Mouse (Mus musculus) lung, embryonic 14.5 days (tissue): ENCODE results near the gene Hoxb6. TPM values are rescaled to one million over a fixed set of nuclear protein-coding genes. Genes with fewer than 3 reads are reported as not detected.
A peak's percentile ranks its signal among the peaks of the same experiment; 100 is the strongest.

Experiments
- ATAC-seq: fragments of 200-750 bp; cut with Nextera tagmentation; 2 replicates; pipeline ENCODE4 v1.8.0; 2017; ENCODE audit warnings: mild to moderate bottlenecking, moderate TSS enrichment, moderate library complexity; ENCODE audit not compliant: insufficient read depth
- DNase-seq: peaks from one replicate; pipeline ENCODE4 v3.0.0-alpha.2; 2015
- H3K27ac ChIP-seq: fragments of 300-500 bp; sonication (generic); 2 replicates; pipeline ENCODE4 v1.5.1; 2014; ENCODE audit warnings: low read depth, mild to moderate bottlenecking, moderate library complexity
- H3K27me3 ChIP-seq: fragments of 300-500 bp; sonication (generic); 2 replicates; pipeline ENCODE4 v1.6.1; 2014; ENCODE audit warnings: low read length, control low read depth; ENCODE audit not compliant: insufficient read depth
- H3K36me3 ChIP-seq: fragments of 300-500 bp; sonication (generic); 2 replicates; pipeline ENCODE4 v1.6.1; 2014; ENCODE audit warnings: control low read depth; ENCODE audit not compliant: insufficient read depth
- H3K4me1 ChIP-seq: fragments of 300-500 bp; sonication (generic); 2 replicates; pipeline ENCODE4 v1.6.1; 2014; ENCODE audit warnings: antibody characterized with exemption, control low read depth; ENCODE audit not compliant: insufficient read depth
- H3K4me2 ChIP-seq: fragments of 300-500 bp; sonication (generic); 2 replicates; pipeline ENCODE4 v1.6.1; 2014; ENCODE audit warnings: mild to moderate bottlenecking
- H3K4me3 ChIP-seq: fragments of 300-500 bp; sonication (generic); 2 replicates; pipeline ENCODE4 v1.5.1; 2014; ENCODE audit warnings: low read depth, low read length
- H3K9ac ChIP-seq: fragments of 300-500 bp; sonication (generic); 2 replicates; pipeline ENCODE4 v1.6.1; 2014
- H3K9me3 ChIP-seq: fragments of 300-500 bp; sonication (generic); 2 replicates; pipeline ENCODE4 v1.6.1; 2016; ENCODE audit warnings: low read depth, low read length, control low read depth
- CTCF ChIP-seq: IDR thresholded peaks from 2 replicates; pipeline ENCODE4 v1.5.1; 2016; ENCODE audit warnings: antibody characterized with exemption, low read depth
- WGBS: fragments of 180-500 bp; shearing (Covaris S2); extraction: QIAGEN DNeasy Blood & Tissue Kit; methylation state at CpG from one replicate; pipeline ENCODE4 v1.1.7; 2014; 5-methylcytosine and 5-hydroxymethylcytosine counted together
- polyA plus RNA-seq: library from polyadenylated mRNA; unstranded; fragments of >200 nt; fragmentation: Nextera tagmentation; extraction: Ambion mirVana; gene quantifications from 2 replicates; pipeline ENCODE4 v1.2.1, GENCODE M21; 2014

Hoxb6 gene
- polyA plus RNA-seq, 1 experiment from 2014 or later: 24.4 TPM

DNA sequence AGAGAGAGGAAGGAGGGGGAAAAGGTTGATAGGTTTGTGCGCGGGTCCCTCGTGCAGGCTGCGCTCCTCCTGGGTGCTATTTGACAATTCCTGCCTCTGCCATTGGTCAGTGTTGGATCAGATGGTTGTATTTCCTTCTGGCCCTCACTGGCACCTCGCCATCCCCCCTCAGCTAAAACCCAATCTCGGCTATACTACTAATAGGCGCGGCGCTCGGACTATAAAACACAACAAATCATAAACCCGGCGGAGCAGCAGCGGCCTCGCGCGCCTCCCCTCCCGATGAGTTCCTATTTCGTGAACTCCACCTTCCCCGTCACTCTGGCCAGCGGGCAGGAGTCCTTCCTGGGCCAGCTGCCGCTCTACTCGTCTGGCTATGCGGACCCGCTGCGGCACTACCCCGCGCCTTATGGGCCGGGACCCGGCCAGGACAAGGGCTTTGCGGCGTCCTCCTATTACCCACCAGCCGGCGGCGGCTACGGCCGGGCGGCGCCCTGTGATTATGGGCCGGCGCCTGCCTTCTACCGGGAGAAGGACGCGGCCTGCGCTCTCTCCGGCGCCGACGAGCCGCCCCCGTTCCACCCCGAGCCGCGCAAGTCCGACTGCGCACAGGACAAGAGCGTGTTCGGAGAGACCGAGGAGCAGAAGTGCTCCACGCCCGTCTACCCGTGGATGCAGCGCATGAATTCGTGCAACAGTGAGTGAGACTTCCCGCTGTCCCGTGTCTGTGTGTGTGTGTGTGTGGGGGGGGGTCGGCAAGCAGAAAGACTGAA is 6.8 kb downstream of the Hoxb6 start:
- H3K4me1 ChIP-seq: 0 out of 2 replicates have a peak, but pooled peaks cover 4% of the 10 kb centered on the region
- H3K9ac ChIP-seq: peak overlapping the region; percentile 84
- peak overlapping the region; percentile 84 for H3K4me2 ChIP-seq
- ATAC-seq (peak; percentile 39), DNase-seq (peak; percentile 90)
- under 1% methylated on average over 65 of the region's 66 CpGs for WGBS
- peaks cover 90% of the 10 kb centered on the region for H3K27me3 ChIP-seq
- peak overlapping the region; percentile 72 for H3K4me3 ChIP-seq
- H3K27ac ChIP-seq: peak overlapping the region; percentile 89
- TF ChIP-seq CTCF: no peak
- H3K9me3 ChIP-seq: no peaks in the 10 kb centered on the region
- H3K36me3 ChIP-seq: no peaks in the 10 kb centered on the region

DNA sequence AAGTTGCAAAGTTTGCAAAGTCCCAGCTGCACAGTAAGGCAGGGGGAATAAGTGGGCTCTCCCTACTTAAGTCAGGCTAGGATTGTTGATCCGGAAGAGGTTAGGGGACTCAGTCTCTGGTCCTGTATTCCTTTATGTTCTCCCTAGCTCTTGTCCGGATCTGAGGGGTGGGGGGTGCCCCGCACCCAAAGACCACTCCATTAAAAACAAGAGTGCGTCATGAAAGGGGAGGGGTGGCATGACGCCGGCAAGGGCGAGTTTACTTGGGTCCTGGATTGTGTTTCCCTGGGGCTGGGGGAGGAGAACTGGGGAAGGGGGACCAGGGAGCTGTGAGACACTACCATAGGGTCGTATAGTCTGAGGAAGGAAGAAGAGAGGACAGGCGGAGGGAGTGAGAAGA is 7.5 kb downstream of the Hoxb6 start:
- Histone ChIP-seq H3K9ac (peak overlapping the region; percentile 84), H3K27ac (peak overlapping the region; percentile 89)

DNA sequence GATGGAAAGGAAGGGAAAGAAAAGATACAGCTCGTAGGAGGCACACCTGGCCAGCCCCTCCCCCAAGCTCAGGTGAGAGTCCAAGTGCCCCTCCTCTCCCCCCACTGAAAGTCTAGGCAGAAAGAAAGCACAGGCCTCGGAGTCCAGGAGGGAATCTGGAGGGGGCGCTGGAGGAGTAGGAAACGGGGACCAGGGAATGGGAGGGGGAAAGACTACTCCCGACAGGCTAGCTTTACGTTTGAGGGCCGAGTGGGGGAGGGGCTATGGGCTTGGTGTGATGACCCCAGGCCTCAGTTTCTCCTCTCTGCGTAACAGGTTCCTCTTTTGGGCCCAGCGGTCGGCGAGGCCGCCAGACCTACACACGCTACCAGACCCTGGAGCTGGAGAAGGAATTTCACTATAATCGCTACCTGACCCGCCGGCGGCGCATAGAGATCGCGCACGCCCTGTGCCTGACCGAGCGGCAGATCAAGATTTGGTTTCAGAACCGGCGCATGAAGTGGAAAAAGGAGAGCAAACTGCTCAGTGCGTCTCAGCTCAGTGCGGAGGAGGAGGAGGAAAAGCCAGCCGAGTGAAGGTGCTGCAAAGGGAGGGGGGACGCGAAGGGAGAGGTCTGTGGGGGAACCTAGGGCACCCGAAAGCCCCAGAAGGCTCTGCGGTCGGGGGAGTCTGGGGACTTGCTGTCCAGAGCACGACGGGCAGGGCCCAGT is 8.2 kb downstream of the Hoxb6 start:
- no peak for TF ChIP-seq CTCF
- no peaks in the 10 kb centered on the region for H3K4me1 ChIP-seq
- H3K4me3 ChIP-seq: peak overlapping the region; percentile 72
- peak overlapping the region; percentile 84 for H3K9ac ChIP-seq
- peaks cover 86% of the 10 kb centered on the region for H3K27me3 ChIP-seq
- H3K4me2 ChIP-seq: peak overlapping the region; percentile 84
- peaks cover 7% of the 10 kb centered on the region for H3K36me3 ChIP-seq
- ATAC-seq: no peak
- DNase-seq: peak; percentile 73
- WGBS: 3% methylated on average over 35 of the region's 35 CpGs
- H3K9me3 ChIP-seq: no peaks in the 10 kb centered on the region
- peak overlapping the region; percentile 89 for H3K27ac ChIP-seq

More for the DNA sequence above, 7.5 kb downstream of the Hoxb6 start:
- Histone ChIP-seq H3K4me1 (0 out of 2 replicates have a peak, but pooled peaks cover under 1% of the 10 kb centered on the region), H3K9me3 (no peaks in the 10 kb centered on the region), H3K4me2 (peak overlapping the region; percentile 84), H3K36me3 (peaks cover 2% of the 10 kb centered on the region; the same call in 1 of the 2 replicates), H3K4me3 (peak overlapping the region; percentile 72), H3K27me3 (peaks cover 87% of the 10 kb centered on the region)
- DNase-seq: peak; percentile 53
- ATAC-seq: no peak
- TF ChIP-seq CTCF: no peak
- WGBS: 3% methylated on average over 9 of the region's 9 CpGs

DNA sequence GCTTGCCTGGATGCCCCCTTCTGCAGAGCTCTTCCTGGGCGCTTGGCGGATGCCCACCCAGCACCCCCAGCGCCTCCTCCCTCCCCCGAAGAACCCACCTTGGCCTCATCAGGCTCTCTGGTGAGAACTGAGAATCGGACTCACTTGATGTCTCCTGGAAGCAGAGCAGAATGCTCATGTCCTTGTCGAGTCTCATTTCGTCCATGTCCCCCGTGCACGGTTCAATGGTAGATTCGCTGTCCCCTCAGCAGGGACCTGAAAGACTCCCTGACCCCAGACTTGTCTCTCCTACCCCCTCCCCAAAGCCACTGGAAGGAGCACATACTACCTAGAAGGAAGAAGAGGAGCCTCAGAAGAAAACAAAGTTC is 8.8 kb downstream of the Hoxb6 start:
- Histone ChIP-seq H3K27ac (peak overlapping the region; percentile 89), H3K9me3 (no peaks in the 10 kb centered on the region), H3K4me3 (peak overlapping the region; percentile 72), H3K9ac (peak overlapping the region; percentile 84), H3K4me2 (peak overlapping the region; percentile 84), H3K36me3 (peaks cover 12% of the 10 kb centered on the region), H3K4me1 (no peaks in the 10 kb centered on the region), H3K27me3 (peaks cover 86% of the 10 kb centered on the region)
- DNase-seq: peak; percentile 38
- 14% methylated on average over 9 of the region's 10 CpGs for WGBS
- no peak for TF ChIP-seq CTCF
- no peak for ATAC-seq

DNA sequence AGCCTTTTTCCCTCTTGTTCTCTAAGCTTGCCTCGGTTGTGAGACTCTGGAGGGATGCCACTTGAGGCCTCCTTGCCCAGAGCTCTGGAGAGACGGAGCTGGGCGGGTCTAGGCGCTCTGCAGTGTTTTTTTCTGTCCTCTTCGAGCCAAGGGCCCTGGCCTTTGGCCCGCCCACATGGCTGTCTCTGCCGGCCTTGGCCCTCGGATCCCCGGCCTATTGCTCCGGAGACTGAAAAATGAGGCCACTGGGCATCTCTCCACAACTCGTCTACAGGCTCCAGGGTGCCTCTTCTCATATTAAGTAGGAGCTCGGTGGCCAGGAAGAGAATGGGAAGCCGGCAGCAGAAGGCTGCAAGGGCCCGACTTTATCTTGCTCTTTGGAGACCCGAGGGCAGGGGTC is 9.6 kb downstream of the Hoxb6 start:
- Histone ChIP-seq H3K27ac (peak overlapping the region; percentile 89), H3K4me3 (peak overlapping the region; percentile 72), H3K9me3 (no peaks in the 10 kb centered on the region)

DNA sequence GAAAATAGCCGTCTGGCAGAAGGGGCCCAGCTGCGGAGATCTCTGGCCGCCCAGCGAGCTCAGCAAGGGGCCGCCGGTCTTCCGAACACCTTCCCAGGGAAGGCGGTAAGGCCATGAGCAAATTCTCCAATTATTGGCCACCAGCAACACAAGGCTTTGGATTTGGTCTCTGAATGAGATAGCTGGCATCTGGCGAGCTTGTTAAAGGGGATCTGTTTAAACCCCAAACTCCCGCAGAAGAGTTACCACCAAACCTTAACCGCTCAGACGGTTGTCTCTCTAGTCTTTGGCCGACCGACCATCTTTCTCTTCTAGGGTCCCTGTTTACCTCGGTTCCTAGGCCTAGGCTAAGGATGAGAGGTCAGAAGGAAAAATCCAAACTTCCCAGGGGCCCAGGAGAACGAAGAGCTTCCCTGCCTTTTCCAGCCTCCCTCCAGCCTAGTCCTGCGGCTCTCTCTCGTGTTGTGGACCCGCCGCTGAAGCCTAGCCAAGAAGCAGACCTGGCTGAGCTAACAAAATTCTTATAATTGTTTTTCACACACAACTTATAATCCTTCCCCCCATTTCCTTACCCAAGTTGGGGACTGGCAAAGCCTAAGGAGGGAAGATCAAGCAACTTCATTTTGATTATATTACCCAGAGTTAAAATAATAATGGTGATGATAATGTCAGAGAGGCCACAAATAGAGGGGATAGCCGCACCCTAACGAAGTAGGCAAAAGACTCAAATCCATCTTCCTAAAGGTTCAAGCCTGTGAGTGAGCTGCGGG is 10.3 kb downstream of the Hoxb6 start:
- H3K4me3 ChIP-seq: peak overlapping the region; percentile 72
- DNase-seq: peak; percentile 56
- H3K9me3 ChIP-seq: no peaks in the 10 kb centered on the region
- no peaks in the 10 kb centered on the region for H3K4me1 ChIP-seq
- peaks cover 82% of the 10 kb centered on the region for H3K27me3 ChIP-seq
- 14% methylated on average over 23 of the region's 23 CpGs for whole genome bisulfite sequencing
- no peak for ATAC-seq
- H3K27ac ChIP-seq: peak overlapping the region; percentile 89
- TF ChIP-seq CTCF: no peak
- peak overlapping the region; percentile 56 for H3K9ac ChIP-seq
- H3K4me2 ChIP-seq: peak overlapping the region; percentile 84
- peaks cover 14% of the 10 kb centered on the region for H3K36me3 ChIP-seq

More for the DNA sequence above, 9.6 kb downstream of the Hoxb6 start:
- Histone ChIP-seq H3K36me3 (peaks cover 14% of the 10 kb centered on the region), H3K27me3 (peaks cover 84% of the 10 kb centered on the region), H3K4me1 (no peaks in the 10 kb centered on the region), H3K9ac (peak overlapping the region; percentile 56), H3K4me2 (peak overlapping the region; percentile 84)
- DNase-seq (peak; percentile 78), ATAC-seq (no peak)
- WGBS: 7% methylated on average over 15 of the region's 15 CpGs
- no peak for TF ChIP-seq CTCF
